Mouse (Mus musculus) limb, embryonic 13.5 days (tissue): Measurements from ENCODE around the gene Ddi2. TPM values are rescaled to one million over a fixed set of nuclear protein-coding genes. Genes with fewer than 3 reads are reported as not detected.

Experiments
- ATAC-seq: fragments of 200-750 bp; cut with Nextera tagmentation; 2 replicates; pipeline ENCODE4 v1.8.0; 2017; ENCODE audit warnings: low read depth, moderate number of reproducible peaks, moderate TSS enrichment; ENCODE audit not compliant: low FRiP score
- H3K27ac ChIP-seq: fragments of 300-500 bp; sonication (generic); 2 replicates; pipeline ENCODE4 v1.5.1; 2015; ENCODE audit warnings: inconsistent platforms, mild to moderate bottlenecking, moderate library complexity
- H3K27me3 ChIP-seq: fragments of 300-500 bp; sonication (generic); 2 replicates; pipeline ENCODE4 v1.6.1; 2015; ENCODE audit warnings: mild to moderate bottlenecking, inconsistent platforms
- H3K36me3 ChIP-seq: fragments of 300-500 bp; sonication (generic); 2 replicates; pipeline ENCODE4 v1.6.1; 2015; ENCODE audit warnings: inconsistent platforms, mild to moderate bottlenecking, moderate library complexity
- H3K4me1 ChIP-seq: fragments of 300-500 bp; sonication (generic); 2 replicates; pipeline ENCODE4 v1.6.1; 2015; ENCODE audit warnings: inconsistent platforms
- H3K4me2 ChIP-seq: fragments of 300-500 bp; sonication (generic); replicated peaks from 2 replicates; pipeline ENCODE4 v1.6.1; 2015; ENCODE audit warnings: inconsistent platforms, mild to moderate bottlenecking, moderate library complexity
- H3K4me3 ChIP-seq: fragments of 300-500 bp; sonication (generic); 2 replicates; pipeline ENCODE4 v1.5.1; 2015; ENCODE audit warnings: moderate library complexity, mild to moderate bottlenecking, inconsistent platforms
- H3K9ac ChIP-seq: fragments of 300-500 bp; sonication (generic); 2 replicates; pipeline ENCODE4 v1.6.1; 2015; ENCODE audit warnings: mild to moderate bottlenecking, inconsistent platforms
- H3K9me3 ChIP-seq: fragments of 300-500 bp; sonication (generic); 2 replicates; pipeline ENCODE4 v1.6.1; 2016; ENCODE audit warnings: inconsistent platforms
- WGBS: fragments of 180-500 bp; shearing (Covaris S2); methylation state at CpG from one replicate; pipeline ENCODE4 v1.1.7; 2015; 5-methylcytosine and 5-hydroxymethylcytosine counted together
- polyA plus RNA-seq: library from polyadenylated mRNA; unstranded; fragments of >200 nt; fragmentation: Nextera tagmentation; extraction: Ambion mirVana; gene quantifications from 2 replicates; pipeline ENCODE4 v1.2.1, GENCODE M21; 2015

Gene Ddi2
- polyA plus RNA-seq, 1 experiment from 2014 or later, result 23.4 TPM

GRCm38 (mm10) chr4:141647187-141647586 is 76.0 kb downstream of the Ddi2 start:
- 67% methylated on average over 3 of the region's 3 CpGs for WGBS
- no peak for ATAC-seq
- Histone ChIP-seq H3K27ac (no peak overlapping the region), H3K9ac (no peak overlapping the region), H3K36me3 (peaks cover 31% of the 10 kb centered on the region), H3K27me3 (no peaks in the 10 kb centered on the region), H3K4me2 (no peak overlapping the region), H3K9me3 (no peaks in the 10 kb centered on the region), H3K4me1 (peaks cover 37% of the 10 kb centered on the region), H3K4me3 (no peak overlapping the region)

DNA sequence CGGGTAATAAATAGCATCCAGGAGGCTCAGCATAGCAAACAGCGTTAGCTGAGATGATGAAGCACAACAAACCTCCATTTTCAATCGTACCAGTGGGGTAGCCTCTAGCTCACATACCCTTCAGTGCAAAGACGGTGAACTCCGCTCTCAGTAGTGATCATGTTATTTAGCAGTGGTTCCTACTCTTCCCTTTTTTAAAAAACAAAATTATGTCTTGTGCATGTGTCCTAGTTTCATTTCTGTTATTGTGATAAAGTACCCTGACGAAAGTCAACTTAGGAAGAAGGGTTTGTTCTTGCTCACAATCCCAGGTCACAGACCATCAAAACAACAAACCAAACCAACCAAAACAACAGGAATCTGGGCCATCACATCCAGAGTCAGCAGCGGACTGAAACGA is 77.2 kb downstream of the Ddi2 start:
- H3K4me1 ChIP-seq, result peaks cover 37% of the 10 kb centered on the region
- ATAC-seq, result no peak
- WGBS, result 91% methylated on average over 8 of the region's 8 CpGs

GRCm38 (mm10) chr4:141643118-141643855 is 79.9 kb downstream of the Ddi2 start:
- Histone ChIP-seq H3K4me3 (no peak overlapping the region), H3K27me3 (no peaks in the 10 kb centered on the region), H3K4me2 (no peak overlapping the region), H3K9ac (no peak overlapping the region), H3K4me1 (peaks cover 11% of the 10 kb centered on the region), H3K27ac (no peak overlapping the region; the same call in 1 of the 2 replicates), H3K36me3 (peaks cover 48% of the 10 kb centered on the region), H3K9me3 (no peaks in the 10 kb centered on the region)
- peak; percentile 45; the same call in 1 of the 2 replicates for ATAC-seq
- 59% methylated on average over 7 of the region's 7 CpGs for WGBS

More for the DNA sequence above, 77.2 kb downstream of the Ddi2 start:
- no peak overlapping the region for H3K9ac ChIP-seq
- H3K27me3 ChIP-seq, result no peaks in the 10 kb centered on the region
- H3K4me3 ChIP-seq, result no peak overlapping the region
- no peak overlapping the region for H3K4me2 ChIP-seq
- no peak overlapping the region for H3K27ac ChIP-seq
- peaks cover 35% of the 10 kb centered on the region for H3K36me3 ChIP-seq
- no peaks in the 10 kb centered on the region for H3K9me3 ChIP-seq

- no peak overlapping the region for H3K4me2 ChIP-seq
- ATAC-seq, result no peak
- no peak overlapping the region for H3K27ac ChIP-seq
- no peak overlapping the region for H3K4me3 ChIP-seq
- H3K27me3 ChIP-seq, result no peaks in the 10 kb centered on the region
- H3K9me3 ChIP-seq, result no peaks in the 10 kb centered on the region
- WGBS, result 88% methylated on average over 25 of the region's 25 CpGs
- H3K4me1 ChIP-seq, result peaks cover 9% of the 10 kb centered on the region
- peaks cover 57% of the 10 kb centered on the region for H3K36me3 ChIP-seq
- H3K9ac ChIP-seq, result no peak overlapping the region
Measured at GRCm38 (mm10) chr4:141641961-141642811, 81.0 kb downstream of the Ddi2 start.

DNA sequence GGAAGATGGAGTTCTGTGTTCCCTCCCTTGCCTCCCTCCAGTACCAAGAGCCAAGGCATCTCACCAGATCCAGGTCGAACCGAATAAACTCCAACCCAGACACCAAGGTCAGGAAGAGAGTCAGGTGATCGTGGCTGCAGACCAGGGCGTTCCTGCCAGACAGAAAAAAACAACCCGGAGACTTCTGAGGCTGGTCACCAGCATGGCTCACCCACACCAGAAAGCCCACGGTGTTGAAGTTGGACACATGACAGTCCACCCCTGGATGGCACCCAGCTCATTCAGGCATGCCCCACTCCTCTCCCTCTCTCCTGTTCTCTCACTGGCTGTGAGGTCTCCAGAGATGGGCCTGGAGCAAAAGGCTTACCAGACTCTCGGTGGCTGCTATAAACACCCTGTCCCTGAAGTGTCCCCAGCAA is 81.9 kb downstream of the Ddi2 start:
- Histone ChIP-seq H3K36me3 (peaks cover 60% of the 10 kb centered on the region), H3K4me3 (no peak overlapping the region), H3K4me2 (no peak overlapping the region), H3K9ac (no peak overlapping the region), H3K4me1 (peaks cover 9% of the 10 kb centered on the region), H3K27ac (no peak overlapping the region), H3K27me3 (no peaks in the 10 kb centered on the region), H3K9me3 (no peaks in the 10 kb centered on the region)
- ATAC-seq, result no peak
- 94% methylated on average over 7 of the region's 7 CpGs for WGBS

DNA sequence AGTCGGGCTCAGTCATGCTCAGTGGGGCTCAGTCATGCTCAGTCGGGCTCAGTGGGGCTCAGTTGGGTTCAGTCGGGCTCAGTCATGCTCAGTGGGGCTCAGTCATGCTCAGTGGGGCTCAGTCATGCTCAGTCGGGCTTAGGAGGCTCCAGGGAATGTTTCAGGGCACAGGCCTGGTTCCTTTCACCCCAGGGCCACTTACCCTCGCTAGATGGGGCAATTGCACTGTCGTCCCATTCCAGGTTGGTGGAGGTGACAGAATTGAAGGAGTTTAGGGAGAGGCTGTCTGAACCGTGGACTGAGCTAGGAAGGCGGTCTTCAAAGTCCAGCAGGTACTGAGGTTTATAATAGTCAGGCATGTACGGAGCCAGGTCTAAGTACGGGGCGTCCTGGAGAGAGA is 83.7 kb downstream of the Ddi2 start:
- no peak overlapping the region for H3K27ac ChIP-seq
- H3K9ac ChIP-seq, result no peak overlapping the region
- WGBS, result 75% methylated on average over 11 of the region's 11 CpGs
- H3K36me3 ChIP-seq, result peaks cover 79% of the 10 kb centered on the region
- H3K9me3 ChIP-seq, result no peaks in the 10 kb centered on the region
- H3K4me3 ChIP-seq, result no peak overlapping the region
- H3K27me3 ChIP-seq, result no peaks in the 10 kb centered on the region
- peaks cover 9% of the 10 kb centered on the region for H3K4me1 ChIP-seq
- H3K4me2 ChIP-seq, result no peak overlapping the region
- ATAC-seq, result no peak

- peaks cover 94% of the 10 kb centered on the region for H3K36me3 ChIP-seq
- no peak overlapping the region for H3K27ac ChIP-seq
- H3K4me1 ChIP-seq, result no peaks in the 10 kb centered on the region
- H3K9ac ChIP-seq, result no peak overlapping the region
- no peaks in the 10 kb centered on the region for H3K9me3 ChIP-seq
- H3K27me3 ChIP-seq, result no peaks in the 10 kb centered on the region
- H3K4me3 ChIP-seq, result no peak overlapping the region
- no peak for ATAC-seq
- 91% methylated on average over 5 of the region's 5 CpGs for WGBS
- H3K4me2 ChIP-seq, result no peak overlapping the region
Measured at GRCm38 (mm10) chr4:141636693-141637092, 86.5 kb downstream of the Ddi2 start.

DNA sequence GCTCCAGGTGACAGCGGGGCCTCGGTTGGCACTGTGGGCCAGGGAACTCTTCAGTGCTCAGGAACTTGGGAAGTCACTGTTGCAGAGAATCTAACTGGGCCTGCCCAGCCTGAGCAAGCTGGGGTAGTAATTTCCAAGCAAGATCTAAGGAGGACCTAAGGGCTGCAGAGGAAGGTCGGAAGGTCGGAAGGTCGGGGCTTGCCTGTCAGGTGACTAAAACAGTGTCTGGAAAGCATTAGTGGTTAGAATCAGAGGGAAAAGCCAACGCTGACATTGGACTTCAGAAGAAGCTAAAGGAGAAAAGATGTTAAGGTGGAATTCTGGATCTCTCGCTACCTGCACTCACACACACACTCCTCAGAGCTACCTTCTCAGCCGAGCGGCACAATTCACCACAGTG is 87.2 kb downstream of the Ddi2 start:
- H3K9ac ChIP-seq, result no peak overlapping the region
- no peaks in the 10 kb centered on the region for H3K4me1 ChIP-seq
- ATAC-seq, result no peak
- no peak overlapping the region for H3K27ac ChIP-seq
- H3K4me3 ChIP-seq, result no peak overlapping the region
- WGBS, result 60% methylated on average over 9 of the region's 9 CpGs
- no peaks in the 10 kb centered on the region for H3K27me3 ChIP-seq
- H3K4me2 ChIP-seq, result no peak overlapping the region
- no peaks in the 10 kb centered on the region for H3K9me3 ChIP-seq
- H3K36me3 ChIP-seq, result peaks cover 94% of the 10 kb centered on the region

DNA sequence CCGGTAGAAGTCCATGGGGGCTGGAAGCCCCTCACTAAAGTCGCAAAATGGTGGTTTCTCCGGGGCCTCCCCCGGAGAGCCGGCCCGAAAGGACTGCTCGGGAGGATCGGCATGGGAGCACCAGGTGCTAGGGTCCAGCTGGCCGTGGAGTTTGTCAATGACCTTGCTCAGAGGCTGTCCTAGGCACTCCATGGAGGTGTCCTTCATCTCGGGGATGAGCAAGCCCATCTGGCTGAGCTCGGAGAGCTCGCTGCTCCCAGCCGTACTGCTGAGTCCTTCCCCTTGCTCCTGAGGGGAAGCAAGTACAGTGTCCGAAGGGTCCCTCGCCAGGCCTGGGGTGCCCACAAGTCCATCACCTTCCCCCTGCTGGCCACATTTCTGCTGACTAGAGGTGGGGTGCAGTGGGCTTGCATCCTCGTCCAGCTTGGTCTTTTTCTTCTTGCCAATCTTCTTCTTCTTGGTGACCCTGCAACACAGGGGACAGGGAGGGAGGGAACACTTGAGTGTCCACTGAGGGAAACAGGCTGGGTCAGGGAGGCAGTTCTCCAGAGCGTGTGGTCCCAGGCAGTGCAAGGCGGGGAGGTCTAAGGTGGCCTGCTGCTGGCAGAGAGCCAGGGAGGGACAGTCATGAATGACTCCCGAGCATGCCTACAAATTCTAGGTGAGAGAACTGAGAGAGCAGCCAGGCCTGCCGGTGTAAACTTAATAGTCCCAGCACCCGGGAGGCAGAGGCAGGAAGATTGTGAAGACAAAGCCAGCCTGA is 90.9 kb downstream of the Ddi2 start:
- Histone ChIP-seq H3K9me3 (no peaks in the 10 kb centered on the region), H3K9ac (no peak overlapping the region), H3K4me1 (no peaks in the 10 kb centered on the region), H3K36me3 (peaks cover 97% of the 10 kb centered on the region), H3K4me3 (no peak overlapping the region), H3K27ac (no peak overlapping the region), H3K4me2 (no peak overlapping the region), H3K27me3 (no peaks in the 10 kb centered on the region)
- 92% methylated on average over 21 of the region's 21 CpGs for WGBS
- no peak for ATAC-seq

- ATAC-seq, result no peak
- Histone ChIP-seq H3K36me3 (peaks cover 97% of the 10 kb centered on the region), H3K9ac (no peak overlapping the region), H3K4me3 (no peak overlapping the region), H3K9me3 (no peaks in the 10 kb centered on the region), H3K4me2 (no peak overlapping the region), H3K27ac (no peak overlapping the region), H3K4me1 (no peaks in the 10 kb centered on the region), H3K27me3 (no peaks in the 10 kb centered on the region)
- 94% methylated on average over 20 of the region's 20 CpGs for WGBS
Measured at GRCm38 (mm10) chr4:141631250-141631649, 92.0 kb downstream of the Ddi2 start.

GRCm38 (mm10) chr4:141630021-141630420 is 93.2 kb downstream of the Ddi2 start:
- peaks cover 97% of the 10 kb centered on the region for H3K36me3 ChIP-seq
- WGBS, result 94% methylated on average over 11 of the region's 11 CpGs
- no peak for ATAC-seq
- no peak overlapping the region for H3K27ac ChIP-seq
- no peak overlapping the region for H3K4me3 ChIP-seq
- no peak overlapping the region for H3K9ac ChIP-seq
- H3K9me3 ChIP-seq, result no peaks in the 10 kb centered on the region
- H3K4me2 ChIP-seq, result no peak overlapping the region
- no peaks in the 10 kb centered on the region for H3K4me1 ChIP-seq
- no peaks in the 10 kb centered on the region for H3K27me3 ChIP-seq

DNA sequence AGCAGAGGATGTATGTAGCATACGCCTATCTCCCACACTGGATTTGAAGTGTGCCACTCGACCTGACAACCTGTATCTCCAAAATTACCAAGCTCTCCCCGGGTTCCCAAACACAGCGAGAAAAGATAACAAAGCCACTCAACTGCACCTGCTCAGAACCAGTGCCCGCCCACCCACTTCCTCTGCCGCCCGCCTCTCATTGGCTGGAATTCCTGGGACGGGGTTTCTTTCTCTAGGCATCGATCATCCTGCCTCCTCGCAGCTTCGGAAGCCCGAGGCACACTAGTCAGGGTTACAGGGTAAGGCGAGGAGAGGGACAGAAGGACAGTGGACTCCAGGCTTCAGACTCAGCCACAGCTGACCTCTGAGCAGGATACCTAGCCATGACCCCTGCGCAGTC is 94.6 kb downstream of the Ddi2 start:
- H3K9me3 ChIP-seq, result no peaks in the 10 kb centered on the region
- H3K27ac ChIP-seq, result no peak overlapping the region
- H3K4me1 ChIP-seq, result no peaks in the 10 kb centered on the region
- H3K4me2 ChIP-seq, result no peak overlapping the region
- peaks cover 87% of the 10 kb centered on the region for H3K36me3 ChIP-seq
- no peak overlapping the region for H3K9ac ChIP-seq
- no peak for ATAC-seq
- H3K4me3 ChIP-seq, result no peak overlapping the region
- H3K27me3 ChIP-seq, result no peaks in the 10 kb centered on the region
- WGBS, result 84% methylated on average over 14 of the region's 14 CpGs
